9 mouse cellular contexts compared by ENCODE assay signal in the genomic region with DNA sequence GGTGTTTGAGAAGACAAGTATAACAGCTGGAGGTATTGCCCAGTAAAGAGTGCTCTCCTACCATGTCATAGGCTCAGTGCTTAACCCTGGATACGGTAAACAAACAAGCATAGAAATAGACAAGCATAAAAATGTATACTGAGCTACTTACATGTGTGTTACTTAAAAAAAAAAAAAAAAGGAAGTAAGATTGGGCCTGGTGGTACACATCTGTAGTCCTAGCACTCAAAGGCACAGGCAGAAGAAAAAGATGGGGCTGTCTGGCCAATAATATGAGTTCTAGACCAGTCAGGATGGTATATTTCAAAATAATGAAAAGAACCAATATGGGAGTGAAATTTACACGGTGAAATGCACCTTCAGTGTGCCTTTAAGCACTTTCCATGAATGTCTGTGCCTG. TPM values are rescaled to one million over a fixed set of nuclear protein-coding genes. Genes with fewer than 3 reads are reported as not detected.
DNase-seq lines count a peak whose midpoint lies in the region; ATAC-seq and TF ChIP-seq lines count a peak whose summit lies in the region.
"Had no signal": no experiment of that assay in that cellular context is flagged by ENCODE, and none has a peak within 500 bp of the region (broad histone marks: within the 10 kb centered on the region; RNA-seq: fewer than 3 reads in every experiment).

No protein-coding gene starts in this region.

- peak overlapping the region; percentile 80 for H3K4me3 ChIP-seq in heart, embryonic 13.5 days
- H3K4me3 ChIP-seq in forebrain, embryonic 14.5 days (ENCODE audit: low read depth, low read length) = 0 out of 2 replicates have a peak overlapping the region, but pooled peaks have one; percentile 82
- peak overlapping the region; percentile 91; the same call in 1 of the 2 replicates for H3K4me3 ChIP-seq in liver, postnatal 0 days (ENCODE audit: low read depth, low read length)

- no peak for TF ChIP-seq EP300 in liver, postnatal 0 days (IDR thresholded peaks at IDR 0.05; ENCODE audit: low read depth)

- intact Hi-C loops in heart, postnatal 14 days (cut with DNase I) = no loop called here
- intact Hi-C loops in heart, postnatal 36 days (cut with DNase I) = loop anchor here (10.0 kb wide), 1 partner anchor 385 kb away; a partner anchor contains a TSS

- H3K4me1 ChIP-seq in heart, embryonic 13.5 days = peaks cover 7% of the 10 kb centered on the region; the same call in 1 of the 2 replicates
- H3K4me1 ChIP-seq in forebrain, embryonic 14.5 days (ENCODE audit: control insufficient read depth, insufficient read depth, low read length) = peaks cover 3% of the 10 kb centered on the region
- peaks cover 4% of the 10 kb centered on the region for H3K4me1 ChIP-seq in liver, postnatal 0 days (ENCODE audit: insufficient read depth)

- H3K4me2 ChIP-seq in heart, embryonic 13.5 days = peak overlapping the region; percentile 80
- H3K4me2 ChIP-seq in forebrain, embryonic 14.5 days (ENCODE audit: low read length) = peak overlapping the region; percentile 63
- peak overlapping the region; percentile 71 for H3K4me2 ChIP-seq in liver, postnatal 0 days (ENCODE audit: low read depth, low read length)

- H3K27ac ChIP-seq in heart, embryonic 13.5 days (replicated peaks) = no peak overlapping the region
- no peak overlapping the region for H3K27ac ChIP-seq in forebrain, embryonic 14.5 days (ENCODE audit: low read depth, low read length)
- H3K27ac ChIP-seq in liver, postnatal 0 days (ENCODE audit: low read depth) = no peak overlapping the region
- H3K27ac ChIP-seq: limb, embryonic 15.5 days had no signal

- H3K9me3 ChIP-seq in heart, embryonic 13.5 days = no peaks in the 10 kb centered on the region
- H3K9me3 ChIP-seq in forebrain, embryonic 14.5 days (replicated peaks; ENCODE audit: control insufficient read depth, low read length) = no peaks in the 10 kb centered on the region
- no peaks in the 10 kb centered on the region for H3K9me3 ChIP-seq in liver, postnatal 0 days (ENCODE audit: low read length)
- H3K9me3 ChIP-seq: limb, embryonic 15.5 days had no signal

- TF ChIP-seq CTCF in liver, postnatal 0 days (IDR thresholded peaks at IDR 0.05; ENCODE audit: low read depth) = no peak

- H3K36me3 ChIP-seq in heart, embryonic 13.5 days = peaks cover 35% of the 10 kb centered on the region
- H3K36me3 ChIP-seq in forebrain, embryonic 14.5 days (ENCODE audit: control insufficient read depth, insufficient read depth, low read length) = peaks cover 30% of the 10 kb centered on the region
- peaks cover 29% of the 10 kb centered on the region for H3K36me3 ChIP-seq in liver, postnatal 0 days (replicated peaks; ENCODE audit: insufficient read depth, low read length)

- no peaks in the 10 kb centered on the region for H3K27me3 ChIP-seq in heart, embryonic 13.5 days (replicated peaks)
- no peaks in the 10 kb centered on the region for H3K27me3 ChIP-seq in forebrain, embryonic 14.5 days (replicated peaks; ENCODE audit: control insufficient read depth, insufficient read depth, low read length)
- no peaks in the 10 kb centered on the region for H3K27me3 ChIP-seq in liver, postnatal 0 days (ENCODE audit: insufficient read depth, low read length)
- H3K27me3 ChIP-seq: limb, embryonic 15.5 days had no signal

- peak overlapping the region; percentile 90; the same call in 1 of the 2 replicates for H3K9ac ChIP-seq in heart, embryonic 13.5 days
- no peak overlapping the region for H3K9ac ChIP-seq in forebrain, embryonic 14.5 days (ENCODE audit: low read length)
- no peak overlapping the region for H3K9ac ChIP-seq in liver, postnatal 0 days (replicated peaks)

- DNase-seq in heart, postnatal 14 days = no peak
- DNase-seq in A20 (ENCODE audit: low read depth, low spot score) = peak; percentile 49
- DNase-seq in forebrain, embryonic 14.5 days (ENCODE audit: low spot score) = no peak
- no peak for DNase-seq in liver, postnatal 0 days
- no peak for DNase-seq in urinary bladder, postnatal 14 days (ENCODE audit: low spot score)
- DNase-seq in gastrocnemius, postnatal 10 days = no peak
- no peak for DNase-seq in heart, postnatal 36 days

- no peak for ATAC-seq in heart, embryonic 13.5 days (ENCODE audit: extremely low read depth, insufficient number of reproducible peaks, low FRiP score, low TSS enrichment)
- ATAC-seq in forebrain, embryonic 14.5 days = no peak
- no peak for ATAC-seq in liver, postnatal 0 days

- WGBS in heart, embryonic 13.5 days = 78% methylated on average over 2 of the region's 2 CpGs
- 85% methylated on average over 2 of the region's 2 CpGs for WGBS in forebrain, embryonic 14.5 days
- WGBS in liver, postnatal 0 days (ENCODE audit: insufficient replicate concordance) = 85% methylated on average over 2 of the region's 2 CpGs

RNA-seq across cellular contexts. Expression of a gene that starts 1.5 kb away (rescaled TPM):
- polyA plus RNA-seq in heart, embryonic 13.5 days (2015; fragmentation: Nextera tagmentation; extraction: Ambion mirVana) = 5.0 and 5.5 TPM in 2 replicates
- total RNA-seq in heart, postnatal 14 days (2021) = 1 to 10 TPM; 3.9 to 4.1 TPM
- 4.6 TPM in 2 replicates for polyA plus RNA-seq in forebrain, embryonic 14.5 days (2014; fragmentation: Nextera tagmentation; extraction: Ambion mirVana)
- 2.2 and 2.7 TPM in 2 replicates for polyA plus RNA-seq in liver, postnatal 0 days (2015; fragmentation: Nextera tagmentation; extraction: Ambion mirVana)
- total RNA-seq in gastrocnemius, postnatal 10 days (2021) = 1 to 10 TPM; 2.6 to 3.3 TPM
- total RNA-seq in heart, postnatal 36 days (2021) = 1 to 10 TPM; 3.1 to 3.4 TPM
